Mouse (Mus musculus) frontal cortex, postnatal 25 days (tissue): ENCODE results near the gene Fn3krp.
A peak's percentile ranks its signal among the peaks of the same experiment; 100 is the strongest.

Experiments used
- DNase-seq, 2 experiments: peaks; one replicate each; pipeline ENCODE4 v3.0.0; 2022; ENCODE audit warnings: low spot score in 2 of 2

Fn3krp gene

DNA sequence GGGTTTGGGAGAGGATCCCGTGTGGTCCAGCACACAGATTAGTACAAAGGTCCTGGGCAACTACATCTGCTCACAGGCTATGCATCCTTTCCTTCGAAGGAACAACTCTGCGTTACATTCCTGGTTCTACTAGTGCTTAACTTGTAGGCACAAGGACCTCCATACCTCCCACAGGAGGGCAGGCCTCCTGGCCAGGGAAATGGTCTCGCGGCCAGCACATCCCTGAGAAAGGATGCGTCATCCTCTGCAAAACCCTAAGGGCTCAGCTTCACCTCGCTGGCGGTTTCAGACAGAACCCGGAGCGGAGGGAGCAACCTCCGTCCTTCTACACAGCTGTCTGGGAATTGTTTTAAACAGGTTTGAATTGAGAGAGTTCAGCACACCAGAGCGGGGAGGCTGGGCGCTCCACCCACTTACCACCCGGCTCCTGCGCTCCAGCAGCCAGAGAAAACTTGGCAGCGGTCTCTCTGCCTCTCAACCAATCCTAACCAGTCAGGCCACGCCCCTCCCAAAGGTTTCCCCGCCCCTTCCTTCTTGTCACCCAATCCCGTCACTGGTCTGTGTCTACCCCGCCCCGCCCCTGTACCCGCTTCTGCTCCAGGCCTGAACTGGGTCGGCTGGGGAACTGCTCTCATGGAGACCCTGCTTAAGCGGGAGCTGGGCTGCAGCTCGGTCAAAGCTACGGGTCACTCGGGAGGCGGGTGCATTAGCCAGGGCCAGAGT is at the start of gene Fn3krp:
Fn3krp (plus strand) TSS at position 572 of the 723 bp plus-strand sequence.
- peak; percentile 97 for DNase-seq

DNA sequence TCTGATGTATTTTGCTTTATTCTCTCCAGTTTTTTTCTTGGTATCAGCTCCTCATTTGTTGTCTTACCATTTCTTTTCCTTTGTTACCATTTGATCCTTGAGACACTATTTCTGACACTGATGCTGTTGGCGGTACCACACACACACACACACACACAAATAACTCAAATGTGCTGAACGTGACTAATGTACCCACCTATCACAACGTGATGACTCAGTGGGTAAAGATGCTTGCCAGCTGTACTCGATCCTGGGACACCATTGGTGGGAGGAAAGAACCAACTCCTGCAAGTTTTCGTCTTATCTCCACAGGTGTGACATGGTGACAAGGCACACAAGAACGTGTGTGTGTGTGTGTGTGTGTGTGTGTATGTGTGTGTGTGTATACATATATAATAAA is 47.9 kb upstream of the Fn3krp start:
- no peak for DNase-seq

DNA sequence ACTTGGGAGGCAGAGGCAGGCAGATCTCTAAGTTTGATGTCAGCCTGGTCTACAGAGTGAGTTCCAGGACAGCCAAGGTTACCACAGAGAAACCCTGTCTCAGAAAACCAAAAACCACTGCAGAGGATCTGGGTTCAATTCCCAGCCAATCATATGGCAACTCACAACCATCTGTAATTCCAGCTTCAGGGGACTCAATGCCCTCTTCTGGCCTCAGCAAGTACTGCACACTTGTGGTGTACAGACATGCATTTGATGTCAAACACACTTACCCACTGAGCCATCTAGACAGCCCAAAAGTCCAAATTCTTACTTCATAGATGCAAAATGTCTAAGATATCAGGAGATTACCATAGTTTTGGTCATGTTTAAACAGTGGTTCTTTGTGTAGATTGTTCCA is 42.6 kb upstream of the Fn3krp start:
- no peak for DNase-seq

DNA sequence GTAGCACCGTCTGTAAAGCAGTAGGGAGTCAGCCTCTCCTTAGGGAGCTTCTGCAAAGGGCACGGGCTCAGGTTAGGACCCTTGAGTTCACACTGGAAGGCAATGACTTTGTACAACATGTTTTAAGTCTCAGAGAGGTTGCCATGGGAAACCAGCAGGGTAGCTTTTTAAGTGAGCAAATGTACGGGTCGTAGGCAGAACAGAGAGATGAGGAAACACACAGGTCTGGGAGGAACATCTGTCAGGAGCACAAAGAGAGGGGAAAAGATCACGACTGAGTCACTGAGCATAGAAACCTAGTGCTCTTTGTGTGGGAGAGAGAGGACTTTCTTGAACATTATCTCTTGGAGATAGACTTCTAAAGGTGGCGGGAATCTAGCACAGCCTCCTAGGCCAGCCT is 40.9 kb upstream of the Fn3krp start:
- DNase-seq = no peak

DNA sequence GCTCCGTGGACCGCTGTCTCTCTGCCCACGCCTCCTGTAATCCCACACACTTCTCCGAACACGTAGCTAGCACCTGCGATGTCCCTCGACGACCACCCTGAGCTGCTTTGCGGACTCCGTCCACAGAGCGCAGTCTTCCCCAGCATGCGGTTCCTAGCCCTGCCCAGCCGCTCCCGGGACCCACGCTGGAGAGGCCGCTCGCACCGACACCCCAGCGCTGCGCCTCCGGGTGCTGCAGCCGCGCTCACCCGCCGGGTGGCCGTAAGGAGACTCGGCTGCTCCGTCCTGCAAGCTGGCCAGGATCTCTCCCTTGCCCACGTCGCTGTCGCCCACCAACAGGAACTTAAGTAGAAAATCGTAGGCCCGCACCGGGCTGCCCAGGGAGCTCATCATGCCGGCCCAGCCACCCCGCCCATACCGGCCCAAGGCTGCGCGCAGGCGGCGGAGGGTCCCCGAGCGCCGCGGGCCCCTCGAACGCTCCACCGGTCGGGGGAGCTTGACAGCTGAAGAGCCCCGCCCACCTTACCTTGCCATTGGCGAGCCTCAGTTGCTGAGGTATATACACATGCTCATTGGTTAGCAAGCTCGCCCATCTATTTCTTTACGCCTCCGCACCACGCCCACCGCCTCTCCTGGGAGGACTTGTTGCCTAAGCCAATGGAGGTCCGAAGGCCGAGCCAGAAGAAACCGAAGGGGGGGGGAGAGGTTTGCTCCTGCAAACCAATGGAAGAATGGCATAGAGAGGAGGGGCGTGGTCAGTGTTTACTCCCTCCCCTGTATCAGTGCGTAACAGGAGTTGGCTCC is 33.2 kb upstream of the Fn3krp start, which contains the start of gene Rab40b:
Rab40b (minus strand) TSS at position 502 of the 804 bp plus-strand sequence.
- DNase-seq = peak; percentile 81 to 89

DNA sequence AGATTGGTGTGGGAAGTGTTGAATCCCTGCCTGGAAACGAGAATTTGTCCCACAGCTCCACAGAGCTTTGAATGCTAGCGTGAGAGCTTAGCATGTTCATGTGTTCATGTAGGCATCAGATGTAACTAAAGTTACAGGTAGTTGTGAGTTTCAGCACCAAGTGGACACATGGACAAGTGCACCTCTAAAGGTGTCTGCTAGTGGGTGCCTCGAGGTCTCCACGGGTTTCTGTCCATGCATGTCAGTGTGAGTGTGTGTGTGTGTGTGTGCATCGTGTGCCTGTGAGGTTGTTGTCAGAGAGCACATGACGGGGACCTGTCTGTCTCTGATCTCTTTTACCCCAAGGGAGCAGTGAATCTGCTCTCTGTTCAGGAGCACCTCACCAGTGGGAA is 32.7 kb upstream of the Fn3krp start:
- no peak for DNase-seq

DNA sequence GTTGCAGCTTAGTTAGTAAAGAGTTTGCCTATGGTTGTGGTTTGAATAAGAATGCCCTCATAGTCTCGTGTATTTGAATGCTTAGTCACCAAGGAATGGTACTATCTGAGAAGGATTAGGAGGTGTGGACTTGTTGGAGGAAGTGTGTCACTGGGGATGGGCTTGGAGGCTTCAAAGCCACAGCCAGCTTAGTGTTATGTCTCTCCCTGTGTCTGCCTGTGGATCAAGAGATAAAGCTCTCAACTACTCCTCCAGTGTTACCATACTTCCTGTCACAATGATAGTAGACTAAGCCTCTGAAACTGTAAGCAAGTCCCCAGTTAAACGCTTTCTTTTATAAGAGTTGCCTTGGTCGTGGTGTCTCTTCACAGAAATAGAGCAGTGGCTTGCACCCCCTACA is 30.4 kb upstream of the Fn3krp start:
- DNase-seq = no peak

DNA sequence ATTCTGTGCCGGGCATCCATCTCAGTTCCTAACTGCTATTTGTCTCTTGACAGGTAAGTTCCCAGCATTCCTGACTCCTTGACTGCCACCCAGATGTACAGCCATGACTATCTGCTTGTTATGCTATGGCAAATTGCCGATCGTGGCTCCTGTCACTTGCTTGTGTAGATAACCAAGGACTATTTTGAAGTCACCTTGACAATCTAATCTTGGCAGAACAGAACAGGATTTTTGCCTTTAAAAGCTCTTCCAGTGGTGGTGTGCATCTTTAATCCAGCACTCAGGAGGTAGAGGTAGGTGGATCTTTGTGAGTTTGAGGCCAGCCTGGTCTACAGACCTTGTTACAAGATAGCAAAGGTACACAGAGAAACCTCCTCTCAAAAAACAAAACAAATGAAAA is 28.8 kb upstream of the Fn3krp start:
- no peak for DNase-seq

DNA sequence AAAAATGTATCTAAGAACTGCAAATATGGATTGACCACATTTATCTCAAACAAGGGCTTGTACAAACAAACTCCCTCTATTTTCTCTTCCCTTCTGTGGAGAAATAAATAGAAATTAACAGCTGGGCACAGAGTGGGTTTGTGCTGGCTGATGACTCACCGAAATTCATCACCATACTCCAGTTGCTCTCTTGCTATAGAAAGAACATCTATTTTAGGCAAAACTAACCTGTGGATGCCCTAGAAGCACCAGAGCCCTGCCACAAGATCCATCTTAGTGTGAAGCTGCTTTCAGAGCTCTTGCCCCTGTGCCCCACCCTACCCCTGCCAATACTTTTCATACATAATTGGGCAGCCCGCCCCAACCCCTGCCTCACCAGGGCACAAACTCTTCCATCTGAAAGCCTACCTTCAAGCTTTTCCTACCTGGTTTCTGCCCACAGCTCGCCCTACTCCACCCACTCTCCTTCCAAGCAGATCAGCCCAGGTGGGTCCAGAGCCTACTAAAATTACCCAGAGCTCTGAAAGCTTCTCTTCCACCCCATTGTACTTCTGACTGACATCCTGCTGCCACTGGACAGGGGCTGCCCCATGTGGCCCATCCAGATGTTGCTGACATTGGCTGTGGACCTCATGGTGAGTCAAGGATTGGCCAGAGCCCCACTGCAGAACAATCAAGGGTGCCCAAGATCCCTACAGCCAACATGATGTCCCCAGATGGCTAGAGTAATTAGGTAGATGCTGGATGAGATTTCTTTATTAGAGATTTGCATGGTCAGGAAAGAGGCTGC is 13.6 kb upstream of the Fn3krp start:
- DNase-seq = no peak

DNA sequence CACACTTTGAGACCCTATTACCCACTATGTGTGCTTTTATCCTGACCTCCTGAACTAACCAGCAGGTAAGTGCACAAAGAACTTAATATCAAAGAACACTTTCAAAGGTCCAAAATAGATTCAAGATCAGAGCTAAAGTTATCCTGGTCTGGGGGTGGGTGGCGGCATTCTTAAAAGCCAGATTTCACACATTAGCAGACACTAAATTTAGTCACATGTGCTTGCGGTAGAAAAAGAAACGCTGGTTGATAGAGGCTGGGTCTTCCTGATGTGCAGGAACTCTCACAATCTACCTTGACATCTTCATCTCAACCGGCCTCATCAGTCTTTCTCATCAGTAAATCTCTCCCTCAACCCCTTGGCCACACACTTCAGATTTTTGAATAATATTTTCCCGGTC is 6.4 kb upstream of the Fn3krp start:
- DNase-seq = no peak

DNA sequence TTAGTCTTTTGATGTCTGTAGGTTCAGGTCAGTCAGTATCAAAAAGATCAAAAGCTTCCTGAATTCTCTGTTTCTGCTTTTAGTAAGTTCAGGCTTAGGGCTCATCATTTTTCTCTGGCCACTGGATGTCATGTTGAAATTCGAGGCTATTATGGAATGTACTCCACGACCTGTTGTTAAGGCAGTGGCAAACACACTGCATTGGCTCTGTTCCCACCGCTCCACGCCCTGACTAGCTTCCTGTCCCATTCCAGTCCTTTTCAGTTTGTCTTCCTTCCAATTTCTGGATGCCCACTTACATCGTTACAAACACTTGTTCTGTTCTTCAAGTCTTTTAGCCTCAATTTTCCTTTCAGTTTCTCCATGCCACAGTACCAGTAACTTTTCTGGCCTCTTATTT is 5.8 kb upstream of the Fn3krp start:
- no peak for DNase-seq

DNA sequence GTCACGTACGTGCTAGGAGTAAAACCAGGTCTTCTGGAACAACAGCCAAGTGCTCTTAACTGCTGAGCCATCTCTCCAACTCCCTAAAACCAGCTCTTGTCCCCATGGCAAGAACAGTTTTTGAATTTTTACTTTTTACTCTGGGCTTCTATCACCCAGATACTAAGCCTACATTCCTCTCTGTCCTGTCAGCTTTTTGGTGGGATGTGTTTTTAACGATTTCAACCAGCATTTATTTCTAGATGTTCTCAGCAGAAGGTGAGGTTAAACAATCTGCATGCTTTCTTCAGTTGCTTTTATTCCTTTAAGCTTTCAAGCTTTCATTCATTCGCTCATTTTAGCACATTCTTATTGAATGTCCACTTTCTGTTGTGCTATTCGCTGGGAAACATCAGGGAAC is 3.2 kb upstream of the Fn3krp start:
- DNase-seq = no peak

DNA sequence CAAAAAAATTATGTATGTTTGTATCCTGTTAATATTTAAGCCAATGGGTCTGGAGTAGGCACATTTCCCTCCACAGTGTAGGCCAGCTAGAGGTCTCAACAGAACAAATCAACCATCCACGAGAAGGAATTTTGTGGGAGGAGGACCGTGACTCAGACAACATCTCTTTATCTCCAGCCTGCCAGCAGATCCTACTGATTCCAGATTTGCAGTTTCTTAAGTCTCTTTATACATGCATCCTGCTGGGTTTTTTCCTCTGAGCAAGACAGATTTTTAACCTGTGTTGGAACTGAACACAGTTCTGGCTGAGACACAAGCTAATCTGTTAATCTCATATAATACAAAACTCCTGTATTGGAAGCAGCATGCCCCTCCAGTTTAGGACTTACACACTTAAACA is 2.3 kb upstream of the Fn3krp start:
- no peak for DNase-seq

DNA sequence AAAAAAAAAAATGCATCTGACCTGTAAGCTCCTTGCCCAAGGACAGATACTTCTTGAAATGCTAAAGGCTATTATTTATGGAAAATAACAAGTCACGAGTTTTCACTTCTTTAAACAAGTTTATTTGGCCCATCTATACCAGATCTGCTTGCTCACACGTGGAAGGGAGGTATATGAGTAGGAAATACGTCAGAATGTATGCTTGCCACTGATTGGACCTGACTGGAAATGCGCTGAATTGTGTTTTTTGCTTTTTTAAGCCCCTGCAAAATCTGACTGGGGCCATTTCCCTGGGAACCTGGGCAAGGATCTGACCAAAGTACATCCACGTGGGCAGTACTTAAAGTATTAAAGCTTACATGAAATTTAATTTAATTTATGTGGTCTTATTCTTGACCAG is 822 bp upstream of the Fn3krp start:
- DNase-seq = no peak

DNA sequence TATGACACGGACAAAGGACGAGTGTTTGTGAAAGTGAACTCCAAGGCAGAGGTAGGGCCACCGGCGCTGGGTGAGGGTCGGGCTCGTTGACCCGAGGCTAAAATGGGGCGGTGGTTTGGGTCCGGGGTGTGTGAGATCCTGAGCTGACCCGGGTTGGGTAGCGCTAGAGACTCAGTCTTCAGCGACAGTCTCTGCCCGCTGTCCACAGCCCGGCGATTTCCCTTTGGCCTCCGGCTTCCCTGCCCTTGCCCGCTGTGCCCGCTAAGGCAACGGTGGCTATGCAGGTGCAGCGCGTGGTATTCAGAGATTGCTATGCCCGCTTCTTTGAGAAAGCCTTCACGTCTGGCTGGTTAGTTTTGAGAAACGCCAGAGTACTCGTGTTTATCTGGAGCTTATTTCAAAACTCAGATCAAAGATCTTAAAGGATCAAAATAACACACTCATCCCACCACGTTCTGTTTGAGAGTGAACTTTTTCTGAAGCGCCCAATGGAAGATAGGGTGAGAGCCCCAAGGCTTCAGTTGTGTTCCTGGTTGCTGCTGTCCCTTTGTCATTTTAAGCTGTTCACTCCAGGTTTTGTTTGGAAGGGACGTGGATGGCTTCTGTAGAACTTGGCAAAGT is 462 bp downstream of the Fn3krp start:
- no peak for DNase-seq

DNA sequence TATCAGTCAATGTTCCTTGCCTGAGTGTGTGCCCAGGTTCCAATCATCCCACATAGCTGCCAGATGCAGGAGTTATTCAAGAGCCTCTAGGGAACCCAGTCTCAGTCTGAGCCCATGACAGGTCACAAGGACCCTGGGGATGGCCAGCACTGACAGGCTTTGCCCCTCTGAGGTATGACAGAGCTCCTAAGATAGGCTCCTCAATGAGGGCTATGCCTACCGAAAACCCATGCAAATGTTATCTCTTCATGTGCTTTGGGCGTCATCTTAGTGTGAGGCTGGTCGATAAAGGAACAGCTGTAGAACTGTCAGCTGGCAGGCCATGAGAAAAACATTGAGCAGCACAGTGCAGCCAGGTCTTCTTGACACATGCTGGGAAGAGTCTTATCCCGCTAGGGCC is 12.2 kb downstream of the Fn3krp start:
- no peak for DNase-seq

DNA sequence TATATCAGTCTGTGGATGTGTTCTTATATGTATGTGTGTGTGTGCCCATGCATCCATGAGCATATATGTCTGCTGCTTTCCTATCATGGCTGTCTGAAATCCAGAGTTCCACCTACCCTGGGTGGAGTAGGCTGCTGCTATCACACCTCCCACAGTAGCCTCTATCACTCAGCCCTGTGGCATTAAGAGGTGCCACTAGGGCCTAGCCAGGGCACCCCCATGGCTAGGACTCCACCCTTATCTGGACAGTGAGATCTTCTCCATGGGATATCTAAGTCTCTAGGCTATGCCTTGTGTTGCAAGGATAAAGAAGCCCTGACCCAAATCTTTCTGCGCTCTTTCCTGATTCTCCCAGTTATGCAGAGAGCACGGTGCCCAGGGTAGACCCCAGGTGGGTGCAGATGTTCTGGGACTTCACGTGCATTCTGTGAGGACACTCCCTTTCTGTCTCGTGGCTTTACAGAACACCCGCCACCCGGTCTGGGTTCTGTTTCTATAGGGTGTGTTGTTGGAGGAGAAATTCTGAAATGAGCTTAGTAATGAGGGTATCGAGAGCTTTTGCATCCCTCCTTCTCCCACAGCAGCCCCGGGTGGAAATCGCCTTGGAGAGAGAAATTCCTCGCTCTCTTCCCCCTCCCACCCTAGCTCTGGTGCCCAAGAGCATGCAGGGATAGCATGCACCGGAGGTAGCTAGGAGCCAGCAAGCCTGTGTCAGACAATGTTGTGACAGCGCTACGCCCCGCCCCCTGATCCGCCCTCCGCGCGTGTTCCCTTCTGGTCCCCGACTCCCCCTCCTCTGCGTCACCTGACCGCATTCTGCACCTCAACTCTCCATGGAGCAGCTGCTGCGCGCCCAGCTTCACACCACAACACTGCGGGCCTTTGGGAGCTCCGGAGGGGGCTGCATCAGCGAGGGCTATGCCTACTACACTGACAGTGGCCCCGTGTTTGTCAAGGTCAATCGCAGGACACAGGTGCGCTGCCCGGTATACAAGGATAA is 13.3 kb downstream of the Fn3krp start, which contains the start of gene Fn3k:
Fn3k (plus strand) TSS at position 758 of the 1,000 bp plus-strand sequence.
- DNase-seq = peak; percentile 88

DNA sequence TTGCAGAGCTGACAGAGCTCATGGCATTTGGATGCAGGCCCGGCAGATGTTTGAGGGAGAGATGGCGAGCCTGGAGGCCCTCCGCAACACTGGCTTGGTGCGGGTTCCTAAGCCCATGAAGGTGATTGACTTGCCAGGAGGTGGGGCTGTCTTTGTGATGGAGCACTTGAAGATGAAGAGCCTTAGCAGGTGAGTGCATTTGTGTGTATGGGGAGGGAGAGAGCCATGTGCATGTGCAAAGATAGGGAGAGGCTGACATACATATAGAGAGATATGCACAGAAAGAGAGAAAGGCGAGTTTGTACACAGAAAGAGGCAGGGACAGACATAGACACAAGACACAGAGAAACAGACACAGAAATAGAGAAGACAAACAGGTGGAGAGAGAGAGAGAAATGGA is 16.0 kb downstream of the Fn3krp start:
- DNase-seq = no peak

DNA sequence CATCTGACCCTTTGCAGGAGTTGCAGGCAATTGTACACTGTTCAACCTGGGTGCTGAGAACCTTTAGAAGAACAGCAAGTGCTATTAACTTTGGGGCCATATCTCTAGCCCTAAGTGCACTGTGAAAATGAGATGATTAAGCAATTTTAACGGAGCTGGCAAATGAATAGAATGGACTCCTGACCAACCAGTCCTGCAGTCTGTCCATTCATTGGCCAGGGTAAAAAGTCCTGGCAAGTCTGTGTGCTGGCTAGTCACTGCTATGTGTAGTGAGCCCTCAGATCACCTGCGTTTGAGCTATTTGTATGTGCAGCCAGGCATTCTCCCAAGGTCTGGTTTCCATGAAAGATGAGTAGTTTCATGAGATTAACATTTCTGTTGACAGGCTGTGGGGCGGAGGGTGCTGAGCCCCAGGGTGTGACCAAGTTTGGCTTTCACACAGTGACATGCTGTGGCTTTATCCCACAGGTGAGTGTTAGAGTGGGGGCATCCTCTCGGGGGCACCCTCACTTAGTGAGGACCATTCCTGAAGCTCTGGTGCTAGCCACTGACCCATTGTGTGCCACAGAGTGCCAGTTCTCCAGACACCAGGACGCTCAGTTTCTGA is 18.6 kb downstream of the Fn3krp start:
- no peak for DNase-seq

DNA sequence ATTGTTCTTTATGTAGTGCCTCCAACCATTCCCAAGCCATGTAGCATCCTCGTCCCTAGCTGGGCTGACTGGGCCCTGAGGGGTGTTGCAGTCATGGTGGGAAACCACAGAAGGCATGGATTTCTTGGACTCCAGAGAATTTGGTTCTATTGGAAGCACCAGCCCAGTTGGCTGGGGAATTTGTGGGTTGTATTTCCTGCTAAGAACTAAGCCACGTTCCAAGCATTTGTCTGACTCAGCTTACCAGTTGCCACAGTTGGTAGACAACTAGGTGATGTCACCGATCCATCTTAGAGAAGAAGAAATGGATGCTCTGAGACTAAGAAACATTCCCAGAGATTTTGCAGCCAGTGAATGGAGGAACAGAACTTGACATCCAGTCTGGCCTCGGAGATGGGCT is 20.5 kb downstream of the Fn3krp start:
- DNase-seq = no peak
